15 mouse cellular contexts compared by ENCODE assay signal in the genomic region with DNA sequence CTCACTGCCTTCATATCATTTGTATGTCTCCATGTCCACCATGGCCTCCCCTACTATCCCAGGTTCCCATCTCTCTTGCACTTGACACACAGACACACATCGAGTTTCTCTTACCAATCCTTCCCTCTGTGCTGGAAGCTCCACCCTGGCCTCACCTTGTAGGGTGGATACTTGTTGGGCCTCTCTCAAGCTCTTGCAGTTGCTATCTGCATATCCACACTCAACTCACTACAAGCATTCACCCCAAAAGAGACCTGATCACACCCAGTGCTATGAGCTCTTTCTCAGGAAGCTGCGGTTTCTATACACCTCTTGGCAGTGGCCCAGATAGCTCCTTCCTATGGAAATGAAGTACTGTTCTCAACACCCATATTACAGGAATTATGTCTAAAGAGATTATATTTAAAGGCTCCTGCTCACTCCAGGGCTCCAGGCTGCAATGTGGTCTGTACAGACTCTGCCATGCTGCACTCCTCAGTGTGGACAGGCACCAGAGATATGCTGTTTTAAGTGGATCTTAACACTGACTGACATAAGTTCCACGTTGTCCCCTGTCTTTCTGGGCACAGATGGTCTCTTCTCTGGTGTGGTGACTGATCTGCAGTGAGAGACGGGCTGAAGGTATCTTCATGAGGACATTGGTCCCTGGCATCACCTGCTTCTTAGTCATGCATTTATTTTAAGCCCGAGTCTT.
A peak's percentile ranks its signal among the peaks of the same experiment; 100 is the strongest.
DNase-seq lines count a peak whose midpoint lies in the region; ATAC-seq lines count a peak whose summit lies in the region.
"Had no signal": no experiment of that assay in that cellular context is flagged by ENCODE, and none has a peak within 500 bp of the region (broad histone marks: within the 10 kb centered on the region; RNA-seq: fewer than 3 reads in every experiment).

No protein-coding gene starts in this region.

- WGBS in embryonic facial prominence, embryonic 15.5 days: 70% methylated on average over 5 of the region's 5 CpGs
- 79% methylated on average over 5 of the region's 5 CpGs for WGBS in embryonic facial prominence, embryonic 10.5 days
- 42% methylated on average over 5 of the region's 5 CpGs for whole genome bisulfite sequencing in heart, embryonic 16.5 days
- WGBS in heart, embryonic 11.5 days (ENCODE audit: insufficient replicate concordance): 55% methylated on average over 5 of the region's 5 CpGs
- WGBS in midbrain, embryonic 16.5 days: 56% methylated on average over 5 of the region's 5 CpGs
- WGBS in midbrain, embryonic 11.5 days: 70% methylated on average over 5 of the region's 5 CpGs

- H3K9ac ChIP-seq in embryonic facial prominence, embryonic 15.5 days: no peak overlapping the region
- H3K9ac ChIP-seq in heart, embryonic 16.5 days (ENCODE audit: low read length): no peak overlapping the region
- no peak overlapping the region for H3K9ac ChIP-seq in heart, embryonic 11.5 days (ENCODE audit: low read depth, low read length)
- no peak overlapping the region for H3K9ac ChIP-seq in midbrain, embryonic 16.5 days (ENCODE audit: low read depth, low read length)
- no peak overlapping the region for H3K9ac ChIP-seq in midbrain, embryonic 11.5 days (ENCODE audit: low read length)
- H3K9ac ChIP-seq: kidney, embryonic 15.5 days had no signal

- no peaks in the 10 kb centered on the region for H3K36me3 ChIP-seq in embryonic facial prominence, embryonic 15.5 days
- H3K36me3 ChIP-seq in embryonic facial prominence, embryonic 10.5 days (replicated peaks): no peaks in the 10 kb centered on the region
- H3K36me3 ChIP-seq in heart, embryonic 16.5 days (ENCODE audit: control insufficient read depth, insufficient read depth): no peaks in the 10 kb centered on the region
- H3K36me3 ChIP-seq in heart, embryonic 11.5 days (ENCODE audit: control insufficient read depth, insufficient read depth, low read length): no peaks in the 10 kb centered on the region
- H3K36me3 ChIP-seq in midbrain, embryonic 16.5 days (ENCODE audit: control insufficient read depth, insufficient read depth, low read length): no peaks in the 10 kb centered on the region
- no peaks in the 10 kb centered on the region for H3K36me3 ChIP-seq in midbrain, embryonic 11.5 days (ENCODE audit: control insufficient read depth, insufficient read depth, low read length)
- H3K36me3 ChIP-seq: kidney, embryonic 15.5 days had no signal

- 0 out of 2 replicates have a peak, but pooled peaks have one; percentile 39 for ATAC-seq in embryonic facial prominence, embryonic 15.5 days (ENCODE audit: insufficient number of reproducible peaks, low FRiP score, low TSS enrichment, low read depth)
- ATAC-seq in heart, embryonic 16.5 days (replicated peaks; ENCODE audit: extremely low read depth, insufficient read depth, low FRiP score): peak; percentile 60
- ATAC-seq in heart, embryonic 11.5 days (replicated peaks; ENCODE audit: insufficient number of reproducible peaks, low FRiP score, low TSS enrichment): no peak
- ATAC-seq in midbrain, embryonic 16.5 days: 0 out of 2 replicates have a peak, but pooled peaks have one; percentile 26
- no peak for ATAC-seq in midbrain, embryonic 11.5 days (ENCODE audit: low FRiP score)

- H3K27me3 ChIP-seq in embryonic facial prominence, embryonic 15.5 days: no peaks in the 10 kb centered on the region
- H3K27me3 ChIP-seq in embryonic facial prominence, embryonic 10.5 days (replicated peaks; ENCODE audit: low read depth, poor library complexity, severe bottlenecking): no peaks in the 10 kb centered on the region
- H3K27me3 ChIP-seq in heart, embryonic 16.5 days (ENCODE audit: control insufficient read depth, insufficient read depth, low read length): no peaks in the 10 kb centered on the region
- no peaks in the 10 kb centered on the region for H3K27me3 ChIP-seq in heart, embryonic 11.5 days (ENCODE audit: control insufficient read depth, insufficient read depth, low read length)
- no peaks in the 10 kb centered on the region for H3K27me3 ChIP-seq in midbrain, embryonic 16.5 days (ENCODE audit: control insufficient read depth, insufficient read depth, low read depth, low read length)
- no peaks in the 10 kb centered on the region for H3K27me3 ChIP-seq in midbrain, embryonic 11.5 days (ENCODE audit: control insufficient read depth, insufficient read depth, low read length)
- H3K27me3 ChIP-seq: kidney, embryonic 15.5 days had no signal

- DNase-seq in embryonic facial prominence, embryonic 10.5 days (ENCODE audit: low spot score): no peak
- no peak for DNase-seq in midbrain, embryonic 11.5 days (ENCODE audit: low spot score, missing footprints)
- DNase-seq in gastrocnemius, postnatal 4 days (ENCODE audit: low spot score in 2 of 2): no peak
- no peak for DNase-seq in spleen, postnatal 10 days (ENCODE audit: low spot score in 2 of 2)
- DNase-seq: adrenal gland, adult 8-10 months; embryo, embryonic 11 days; layer of hippocampus, adult 9-11 months; lung, adult 18-20 months had no signal

- H3K4me1 ChIP-seq in embryonic facial prominence, embryonic 15.5 days: no peaks in the 10 kb centered on the region
- no peaks in the 10 kb centered on the region for H3K4me1 ChIP-seq in embryonic facial prominence, embryonic 10.5 days
- H3K4me1 ChIP-seq in heart, embryonic 16.5 days (ENCODE audit: control insufficient read depth, insufficient read depth, low read length): peaks cover 4% of the 10 kb centered on the region; the same call in 1 of the 2 replicates
- peaks cover 4% of the 10 kb centered on the region; the same call in 1 of the 2 replicates for H3K4me1 ChIP-seq in heart, embryonic 11.5 days (ENCODE audit: control insufficient read depth, insufficient read depth, low read length)
- H3K4me1 ChIP-seq in midbrain, embryonic 16.5 days (ENCODE audit: control insufficient read depth, insufficient read depth, low read length): peaks cover 14% of the 10 kb centered on the region; the same call in 1 of the 2 replicates
- no peaks in the 10 kb centered on the region for H3K4me1 ChIP-seq in midbrain, embryonic 11.5 days (ENCODE audit: control insufficient read depth, insufficient read depth, low read length)
- H3K4me1 ChIP-seq: kidney, embryonic 15.5 days had no signal

- H3K27ac ChIP-seq in embryonic facial prominence, embryonic 15.5 days (replicated peaks): no peak overlapping the region
- no peak overlapping the region for H3K27ac ChIP-seq in embryonic facial prominence, embryonic 10.5 days (replicated peaks)
- H3K27ac ChIP-seq in heart, embryonic 16.5 days (ENCODE audit: low read length): no peak overlapping the region
- H3K27ac ChIP-seq in heart, embryonic 11.5 days (ENCODE audit: low read depth, low read length): no peak overlapping the region
- H3K27ac ChIP-seq in midbrain, embryonic 16.5 days (ENCODE audit: low read length): peak overlapping the region; percentile 57
- H3K27ac ChIP-seq in midbrain, embryonic 11.5 days (ENCODE audit: low read depth, low read length): no peak overlapping the region
- H3K27ac ChIP-seq: kidney, embryonic 15.5 days; macrophage had no signal

- no peak overlapping the region for H3K4me3 ChIP-seq in embryonic facial prominence, embryonic 15.5 days (replicated peaks)
- H3K4me3 ChIP-seq in embryonic facial prominence, embryonic 10.5 days: no peak overlapping the region
- H3K4me3 ChIP-seq in heart, embryonic 16.5 days (ENCODE audit: low read length): no peak overlapping the region
- H3K4me3 ChIP-seq in heart, embryonic 11.5 days (ENCODE audit: low read depth, low read length): no peak overlapping the region
- no peak overlapping the region for H3K4me3 ChIP-seq in midbrain, embryonic 16.5 days (ENCODE audit: low read depth, low read length)
- H3K4me3 ChIP-seq in midbrain, embryonic 11.5 days (ENCODE audit: low read depth, low read length): no peak overlapping the region
- H3K4me3 ChIP-seq: erythroblast, embryonic 14.5 days; kidney, embryonic 15.5 days had no signal

- H3K9me3 ChIP-seq in embryonic facial prominence, embryonic 15.5 days (replicated peaks): no peaks in the 10 kb centered on the region
- H3K9me3 ChIP-seq in embryonic facial prominence, embryonic 10.5 days: no peaks in the 10 kb centered on the region
- no peaks in the 10 kb centered on the region for H3K9me3 ChIP-seq in heart, embryonic 16.5 days (replicated peaks; ENCODE audit: control insufficient read depth, low read length)
- no peaks in the 10 kb centered on the region for H3K9me3 ChIP-seq in heart, embryonic 11.5 days (replicated peaks; ENCODE audit: control insufficient read depth, low read length)
- H3K9me3 ChIP-seq in midbrain, embryonic 16.5 days (replicated peaks; ENCODE audit: control insufficient read depth, low read length, poor library complexity, severe bottlenecking): no peaks in the 10 kb centered on the region
- H3K9me3 ChIP-seq in midbrain, embryonic 11.5 days (ENCODE audit: control insufficient read depth, low read length): no peaks in the 10 kb centered on the region
- H3K9me3 ChIP-seq: kidney, embryonic 15.5 days had no signal

- H3K4me2 ChIP-seq in embryonic facial prominence, embryonic 15.5 days (replicated peaks): no peak overlapping the region
- no peak overlapping the region for H3K4me2 ChIP-seq in heart, embryonic 16.5 days (ENCODE audit: low read depth, low read length)
- H3K4me2 ChIP-seq in heart, embryonic 11.5 days: no peak overlapping the region
- no peak overlapping the region for H3K4me2 ChIP-seq in midbrain, embryonic 16.5 days (ENCODE audit: low read length)
- H3K4me2 ChIP-seq in midbrain, embryonic 11.5 days: no peak overlapping the region
- H3K4me2 ChIP-seq: kidney, embryonic 15.5 days had no signal

Comparison
In these comparisons a context has a peak if more than half of its experiments do, and no peak if none do; other contexts are left out.
1. ATAC-seq: peak in embryonic facial prominence, embryonic 15.5 days (single experiment), heart, embryonic 16.5 days (single experiment) and midbrain, embryonic 16.5 days (single experiment); none in heart, embryonic 11.5 days (single experiment) and midbrain, embryonic 11.5 days (single experiment).